Mouse (Mus musculus): ENCODE data around the gene Serinc4. TPM values are rescaled to one million over a fixed set of nuclear protein-coding genes. Genes with fewer than 3 reads are reported as not detected.

Gene Serinc4
- polyA plus RNA-seq, 1 experiment from 2014 or later: 0.35 TPM

DNA sequence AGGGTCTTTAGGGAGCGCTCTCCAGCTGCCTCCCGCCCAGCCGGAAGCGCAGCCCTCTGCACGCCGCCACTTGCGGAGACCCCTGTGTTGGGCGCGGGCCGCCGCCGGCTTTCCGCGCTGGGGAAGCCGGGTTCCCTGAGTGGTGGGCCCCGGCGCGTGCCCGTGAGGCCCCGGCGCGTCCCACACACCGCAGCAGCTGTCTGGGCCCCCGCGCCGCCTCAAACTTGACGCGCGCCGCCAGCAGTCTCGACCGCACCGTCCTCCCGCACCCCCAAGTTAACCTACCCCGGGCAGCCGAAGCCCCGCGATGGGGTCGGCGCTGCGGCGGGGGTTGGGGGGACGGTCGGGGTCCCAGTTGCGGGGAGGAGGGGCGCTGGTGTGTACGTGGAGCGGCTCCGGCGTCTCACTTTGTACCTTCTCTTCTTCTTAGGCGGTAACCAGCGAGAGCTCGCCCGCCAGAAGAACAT, 7.0 kb downstream of the Serinc4 start:
- Histone ChIP-seq H3K9ac (replicated peaks; ENCODE audit: low read depth) (peak overlapping the region; percentile 98), H3K36me3 (ENCODE audit: insufficient read depth, low read length) (no peaks in the 10 kb centered on the region; the same call in 1 of the 2 replicates), H3K27ac (ENCODE audit: low read length) (peak overlapping the region; percentile 98), H3K4me2 (replicated peaks; ENCODE audit: low read depth, low read length) (peak overlapping the region; percentile 73), H3K27me3 (replicated peaks; ENCODE audit: insufficient read depth, low read length) (no peaks in the 10 kb centered on the region), H3K9me3 (ENCODE audit: low read length) (no peaks in the 10 kb centered on the region), H3K4me1 (ENCODE audit: insufficient read depth, low read depth, low read length) (0 out of 2 replicates have a peak, but pooled peaks cover 2% of the 10 kb centered on the region), H3K4me3 (ENCODE audit: low read depth, low read length) (peak overlapping the region; percentile 99)
- WGBS: 2% methylated on average over 39 of the region's 54 CpGs
- DNase-seq (ENCODE audit: low spot score) (no peak), ATAC-seq (peak; percentile 10)
- TF ChIP-seq EP300 (IDR thresholded peaks at IDR 0.05): no peak
- no peak for TF ChIP-seq CTCF (IDR thresholded peaks at IDR 0.05)

GRCm38 (mm10) chr2:121448739-121449535, 7.6 kb downstream of the Serinc4 start, which contains the start of gene Serf2:
TSS of gene Serf2 (plus strand) at chr2:121449195.
- peak within 1 kb of the TSS; percentile 98 for H3K27ac ChIP-seq (ENCODE audit: low read length)
- H3K4me3 ChIP-seq (ENCODE audit: low read depth, low read length): peak within 1 kb of the TSS; percentile 99
- peak within 1 kb of the TSS; percentile 73 for H3K4me2 ChIP-seq (replicated peaks; ENCODE audit: low read depth, low read length)
- no peaks in the 10 kb centered on the region for H3K9me3 ChIP-seq (ENCODE audit: low read length)
- H3K27me3 ChIP-seq (replicated peaks; ENCODE audit: insufficient read depth, low read length): no peaks in the 10 kb centered on the region
- H3K36me3 ChIP-seq (ENCODE audit: insufficient read depth, low read length): no peaks in the 10 kb centered on the region; the same call in 1 of the 2 replicates
- 0 out of 2 replicates have a peak, but pooled peaks cover 2% of the 10 kb centered on the region for H3K4me1 ChIP-seq (ENCODE audit: insufficient read depth, low read depth, low read length)
- DNase-seq (ENCODE audit: low spot score) (peak; percentile 99), ATAC-seq (peak; percentile 97)
- WGBS: 1% methylated on average over 59 of the region's 74 CpGs
- no peak for TF ChIP-seq EP300 (IDR thresholded peaks at IDR 0.05)
- no peak for TF ChIP-seq CTCF (IDR thresholded peaks at IDR 0.05)
- H3K9ac ChIP-seq (replicated peaks; ENCODE audit: low read depth): peak within 1 kb of the TSS; percentile 98

DNA sequence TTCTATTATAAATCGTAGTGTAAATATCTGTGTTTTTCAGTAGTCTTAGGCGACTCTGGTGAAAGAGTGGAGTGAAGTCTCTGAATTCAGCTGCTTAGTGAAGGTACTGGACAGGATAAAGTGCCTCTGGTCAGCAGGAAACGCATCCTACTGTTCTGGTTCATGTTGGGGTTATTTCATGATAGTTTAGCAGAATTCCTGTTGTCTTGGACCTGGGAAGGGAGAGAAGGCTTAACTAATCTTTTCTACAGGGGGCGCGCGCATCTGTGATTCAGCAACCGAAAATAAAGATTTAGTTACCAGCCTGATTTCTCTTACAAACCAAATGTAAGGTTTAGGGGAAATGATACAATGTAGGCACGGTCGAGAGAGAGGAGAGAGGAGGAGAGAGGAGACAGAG, 8.4 kb downstream of the Serinc4 start:
- 11% methylated on average over 9 of the region's 9 CpGs for WGBS
- Histone ChIP-seq H3K4me2 (replicated peaks; ENCODE audit: low read depth, low read length) (peak overlapping the region; percentile 58), H3K4me1 (ENCODE audit: insufficient read depth, low read depth, low read length) (0 out of 2 replicates have a peak, but pooled peaks cover 2% of the 10 kb centered on the region), H3K36me3 (ENCODE audit: insufficient read depth, low read length) (no peaks in the 10 kb centered on the region; the same call in 1 of the 2 replicates), H3K9me3 (ENCODE audit: low read length) (no peaks in the 10 kb centered on the region), H3K4me3 (ENCODE audit: low read depth, low read length) (peak overlapping the region; percentile 39), H3K27me3 (replicated peaks; ENCODE audit: insufficient read depth, low read length) (no peaks in the 10 kb centered on the region), H3K9ac (replicated peaks; ENCODE audit: low read depth) (peak overlapping the region; percentile 27; the same call in 1 of the 2 replicates), H3K27ac (ENCODE audit: low read length) (peak overlapping the region; percentile 93)
- ATAC-seq (no peak), DNase-seq (ENCODE audit: low spot score) (peak; percentile 67)
- TF ChIP-seq CTCF (IDR thresholded peaks at IDR 0.05) (peak; percentile 58), EP300 (IDR thresholded peaks at IDR 0.05) (no peak)

- Histone ChIP-seq H3K27me3 (replicated peaks; ENCODE audit: insufficient read depth, low read length) (no peaks in the 10 kb centered on the region), H3K9ac (replicated peaks; ENCODE audit: low read depth) (no peak overlapping the region), H3K27ac (ENCODE audit: low read length) (no peak overlapping the region), H3K4me3 (ENCODE audit: low read depth, low read length) (no peak overlapping the region), H3K36me3 (ENCODE audit: insufficient read depth, low read length) (no peaks in the 10 kb centered on the region), H3K4me1 (ENCODE audit: insufficient read depth, low read depth, low read length) (peaks cover 11% of the 10 kb centered on the region; the same call in 1 of the 2 replicates), H3K4me2 (replicated peaks; ENCODE audit: low read depth, low read length) (no peak overlapping the region), H3K9me3 (ENCODE audit: low read length) (no peaks in the 10 kb centered on the region)
- TF ChIP-seq EP300 (IDR thresholded peaks at IDR 0.05) (no peak), CTCF (IDR thresholded peaks at IDR 0.05) (no peak)
- no peak for DNase-seq (ENCODE audit: low spot score)
- ATAC-seq: no peak
- WGBS: 79% methylated on average over 3 of the region's 3 CpGs
Measured at GRCm38 (mm10) chr2:121447006-121447405, 9.6 kb downstream of the Serinc4 start.

- no peak for ATAC-seq
- Histone ChIP-seq H3K27ac (ENCODE audit: low read length) (no peak overlapping the region), H3K9ac (replicated peaks; ENCODE audit: low read depth) (no peak overlapping the region), H3K27me3 (replicated peaks; ENCODE audit: insufficient read depth, low read length) (no peaks in the 10 kb centered on the region), H3K4me1 (ENCODE audit: insufficient read depth, low read depth, low read length) (peaks cover 15% of the 10 kb centered on the region; the same call in 1 of the 2 replicates), H3K4me3 (ENCODE audit: low read depth, low read length) (no peak overlapping the region), H3K4me2 (replicated peaks; ENCODE audit: low read depth, low read length) (no peak overlapping the region), H3K9me3 (ENCODE audit: low read length) (no peaks in the 10 kb centered on the region), H3K36me3 (ENCODE audit: insufficient read depth, low read length) (no peaks in the 10 kb centered on the region)
- no peak for DNase-seq (ENCODE audit: low spot score)
- TF ChIP-seq EP300 (IDR thresholded peaks at IDR 0.05) (no peak), CTCF (IDR thresholded peaks at IDR 0.05) (no peak)
- 77% methylated on average over 4 of the region's 4 CpGs for WGBS
Measured at GRCm38 (mm10) chr2:121446506-121446905, 10.1 kb downstream of the Serinc4 start.

DNA sequence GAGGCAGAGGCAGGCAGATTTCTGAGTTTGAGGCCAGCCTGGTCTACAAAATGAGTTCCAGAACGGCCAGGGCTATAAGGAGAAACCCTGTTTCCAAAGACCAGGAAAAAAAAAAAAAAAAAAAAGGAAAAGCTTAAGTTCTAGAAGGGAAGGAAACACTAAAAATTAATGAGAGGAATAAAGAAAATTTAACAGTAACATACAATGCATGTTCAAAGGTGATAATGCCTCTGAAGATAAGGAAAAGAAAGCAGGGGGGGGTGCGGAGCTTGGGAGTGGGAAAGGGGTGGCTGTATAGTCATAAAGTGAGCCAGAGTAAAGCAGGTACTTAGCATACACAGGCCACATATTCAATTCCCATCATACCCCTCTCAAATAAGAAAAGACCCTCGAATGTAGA, 11.5 kb downstream of the Serinc4 start:
- 71% methylated on average over 3 of the region's 3 CpGs for WGBS
- no peak for DNase-seq (ENCODE audit: low spot score)
- no peak overlapping the region for H3K4me3 ChIP-seq (ENCODE audit: low read depth, low read length)

More for the DNA sequence above, 11.5 kb downstream of the Serinc4 start:
- no peak for ATAC-seq
- H3K9ac ChIP-seq (replicated peaks; ENCODE audit: low read depth): no peak overlapping the region
- no peaks in the 10 kb centered on the region for H3K27me3 ChIP-seq (replicated peaks; ENCODE audit: insufficient read depth, low read length)
- H3K36me3 ChIP-seq (ENCODE audit: insufficient read depth, low read length): no peaks in the 10 kb centered on the region
- TF ChIP-seq CTCF (IDR thresholded peaks at IDR 0.05) (no peak), EP300 (IDR thresholded peaks at IDR 0.05) (no peak)
- H3K4me2 ChIP-seq (replicated peaks; ENCODE audit: low read depth, low read length): no peak overlapping the region
- no peak overlapping the region for H3K27ac ChIP-seq (ENCODE audit: low read length)
- no peaks in the 10 kb centered on the region for H3K9me3 ChIP-seq (ENCODE audit: low read length)
- peaks cover 13% of the 10 kb centered on the region; the same call in 1 of the 2 replicates for H3K4me1 ChIP-seq (ENCODE audit: insufficient read depth, low read depth, low read length)

Data from lung, postnatal 0 days (tissue).